Mouse (Mus musculus) kidney, adult 18-20 months (tissue): ENCODE results near the gene Shbg.

Experiments used
- DNase-seq: peaks from one replicate; pipeline ENCODE4 v3.0.0; 2021

The Shbg gene

DNA sequence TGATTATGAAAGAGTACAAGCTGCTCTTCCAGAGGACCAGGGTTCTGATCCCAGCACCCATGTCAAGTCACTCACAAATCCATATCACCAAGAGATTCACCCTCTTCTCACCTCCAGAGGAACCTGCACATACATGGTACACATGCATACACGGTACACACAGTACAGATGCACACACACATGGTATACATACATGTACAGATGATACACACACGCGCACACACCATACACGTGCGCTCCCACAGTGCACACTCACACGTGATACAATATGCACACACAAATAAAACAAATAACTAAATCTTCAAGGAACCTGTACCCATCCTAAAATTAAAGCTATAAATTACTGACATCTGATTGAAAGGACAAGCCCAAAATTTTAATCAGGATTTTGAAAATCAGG lies 22.9 kb downstream of the Shbg start:
- DNase-seq: no peak

DNA sequence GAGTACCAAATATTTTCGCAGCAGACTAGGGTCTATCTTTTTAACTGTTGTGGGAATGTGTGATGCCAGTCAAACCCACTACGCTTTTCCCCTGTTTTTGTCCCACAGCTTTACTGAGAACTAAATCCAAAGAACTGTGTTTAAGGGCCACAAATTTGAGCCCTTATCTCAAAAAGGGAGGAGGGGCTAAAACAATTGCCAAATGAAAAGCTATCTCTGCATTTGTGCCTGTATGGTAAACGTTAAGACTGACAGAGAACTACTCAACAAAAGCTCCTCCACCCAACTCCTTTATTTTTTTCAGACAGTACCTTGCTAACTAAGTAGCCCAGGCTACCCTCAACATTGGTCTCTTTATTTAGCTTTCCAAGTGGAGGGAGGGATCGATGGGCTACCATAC lies 24.9 kb downstream of the Shbg start:
- DNase-seq: no peak

DNA sequence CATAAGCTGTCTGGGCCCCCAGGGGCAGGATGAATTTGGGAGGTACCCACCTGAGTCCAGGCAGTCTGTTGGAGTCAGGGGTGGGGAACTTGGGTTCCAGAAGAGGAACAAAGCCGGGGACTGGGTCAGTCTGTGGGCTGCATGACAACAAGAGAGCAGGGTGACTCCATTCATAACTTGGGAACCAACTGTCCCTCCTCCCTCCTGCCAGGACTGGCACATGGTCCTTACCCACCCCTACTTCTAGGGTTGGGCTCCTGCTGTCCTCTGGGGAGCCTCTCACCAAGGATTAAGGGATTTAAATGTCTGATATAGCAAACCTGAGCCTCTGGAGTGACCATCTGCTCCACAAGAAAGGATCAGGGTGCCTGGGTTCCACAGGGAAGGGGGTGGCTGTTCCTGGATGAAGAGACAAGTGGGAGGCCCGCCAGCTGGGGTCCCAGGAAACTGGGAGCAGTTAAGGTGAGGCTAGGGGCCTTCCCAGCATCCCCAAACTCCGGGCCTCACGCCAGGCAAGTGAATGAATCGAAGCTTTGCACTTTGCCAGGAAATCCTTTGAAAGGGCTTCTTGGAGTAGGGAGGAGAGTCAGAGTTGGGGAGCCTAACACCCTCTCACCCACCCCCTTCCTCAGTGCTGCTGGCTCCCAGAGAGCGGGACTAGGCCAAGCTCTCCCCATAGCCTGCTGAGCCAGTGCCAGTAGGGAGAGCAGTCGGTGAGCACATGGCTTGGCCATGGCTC lies 25.6 kb downstream of the Shbg start:
- DNase-seq: no peak

DNA sequence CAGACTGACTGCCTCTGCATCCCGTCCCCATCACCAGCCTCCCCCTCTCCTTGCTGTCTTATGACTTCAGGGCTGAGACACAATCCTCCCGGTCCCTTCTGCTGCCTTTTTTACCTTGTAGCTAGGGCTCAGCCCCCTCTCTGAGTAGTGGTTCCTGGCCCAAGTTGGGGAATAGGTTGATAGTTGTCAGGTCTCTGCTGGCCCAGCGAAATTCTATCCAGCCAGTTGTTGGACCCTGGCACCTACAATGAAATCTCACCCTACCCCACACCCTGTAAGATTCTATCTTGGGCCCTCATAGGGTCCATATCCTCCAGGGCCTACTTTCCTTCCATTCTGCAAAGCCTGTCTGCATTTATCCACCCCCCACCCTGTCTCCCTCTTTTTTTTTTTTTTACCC lies 26.3 kb downstream of the Shbg start:
- no peak for DNase-seq

DNA sequence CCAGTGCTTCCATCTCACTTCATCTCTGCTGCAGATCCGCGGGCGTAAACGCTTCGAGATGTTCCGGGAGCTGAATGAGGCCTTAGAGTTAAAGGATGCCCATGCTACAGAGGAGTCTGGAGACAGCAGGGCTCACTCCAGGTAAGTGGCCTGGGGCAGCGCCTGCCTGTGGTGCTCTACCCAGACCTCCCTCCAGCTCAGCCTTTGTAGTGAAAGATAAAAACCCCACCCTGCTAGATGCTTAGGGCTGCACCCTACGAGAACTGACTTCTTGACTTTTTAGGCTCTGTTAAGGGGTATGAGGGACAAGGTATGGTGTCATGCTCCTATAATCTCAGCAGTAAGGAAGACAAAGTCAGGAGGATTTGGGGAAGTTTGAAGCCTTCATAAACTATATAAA lies 27.1 kb downstream of the Shbg start:
- no peak for DNase-seq

DNA sequence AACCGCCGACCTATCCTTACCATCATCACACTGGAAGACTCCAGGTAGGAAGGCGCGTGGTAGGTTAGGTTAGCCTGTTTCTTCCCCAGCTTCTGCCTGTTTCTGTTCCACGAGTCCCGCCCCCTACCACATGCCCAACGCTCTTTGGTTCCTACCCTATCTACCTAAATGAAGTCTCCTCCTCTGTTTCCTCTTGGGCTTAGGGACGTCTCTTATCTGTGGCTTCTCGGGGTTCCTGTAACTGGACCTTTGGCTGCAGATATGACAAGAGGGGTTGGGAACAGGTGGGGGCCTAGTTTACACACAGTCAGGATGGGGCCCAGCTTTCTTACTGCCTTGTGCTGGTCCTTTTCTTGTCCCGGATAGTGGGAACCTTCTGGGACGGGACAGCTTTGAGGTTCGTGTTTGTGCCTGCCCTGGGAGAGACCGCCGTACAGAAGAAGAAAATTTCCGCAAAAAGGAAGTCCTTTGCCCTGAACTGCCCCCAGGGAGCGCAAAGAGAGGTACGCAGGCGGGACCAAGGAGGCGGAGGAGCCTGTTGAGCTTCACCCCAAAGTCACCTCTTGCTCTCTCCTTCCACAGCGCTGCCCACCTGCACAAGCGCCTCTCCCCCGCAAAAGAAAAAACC lies 28.4 kb downstream of the Shbg start:
- DNase-seq: no peak

DNA sequence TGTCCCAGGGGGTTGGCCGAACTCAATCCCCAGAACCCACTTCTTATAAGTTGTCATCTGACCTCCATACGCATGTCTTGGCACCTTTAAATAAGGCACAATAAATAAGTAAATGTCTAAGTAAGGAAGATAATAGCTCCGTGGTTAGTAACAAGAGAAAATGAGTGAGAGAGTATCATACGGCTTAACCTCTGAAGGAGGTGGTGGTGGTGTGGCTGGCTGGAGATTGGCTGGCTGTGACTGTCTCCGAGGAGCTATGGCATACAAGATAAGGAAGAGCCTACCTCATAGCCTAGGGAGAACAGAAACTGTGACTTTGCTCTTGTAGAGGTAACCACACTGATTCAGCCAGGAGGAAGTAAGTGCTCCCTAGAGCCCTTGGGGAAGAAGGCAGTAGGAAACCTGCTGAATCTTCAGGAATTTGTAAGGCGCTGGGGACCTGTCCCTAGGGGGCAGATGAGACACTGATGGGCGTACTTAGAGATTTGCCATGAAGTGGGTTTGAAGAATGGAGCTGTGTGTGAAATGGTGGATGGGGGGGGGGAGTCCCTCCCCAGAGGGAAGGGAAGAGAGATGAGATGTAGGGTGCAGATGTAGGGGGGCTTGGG lies 31.9 kb downstream of the Shbg start:
- no peak for DNase-seq

DNA sequence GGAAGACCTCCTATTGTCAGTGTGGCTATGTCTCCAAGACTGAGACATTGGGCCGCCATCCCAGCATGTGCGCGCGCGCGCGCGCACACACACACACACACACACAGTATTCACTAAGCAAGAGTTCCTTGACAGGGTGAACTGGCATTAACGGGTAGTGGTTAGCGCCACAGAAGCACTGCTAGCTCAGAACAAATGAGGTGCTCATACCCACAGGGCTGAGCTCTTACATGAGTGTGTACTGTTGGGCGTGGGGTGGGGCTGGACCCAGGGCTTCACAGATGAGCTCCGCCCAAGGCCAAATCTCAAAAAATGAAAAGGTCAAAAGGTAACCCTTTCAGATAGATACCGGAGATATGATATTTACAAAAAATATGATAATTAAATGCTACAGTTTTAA lies 32.8 kb downstream of the Shbg start:
- DNase-seq: no peak

DNA sequence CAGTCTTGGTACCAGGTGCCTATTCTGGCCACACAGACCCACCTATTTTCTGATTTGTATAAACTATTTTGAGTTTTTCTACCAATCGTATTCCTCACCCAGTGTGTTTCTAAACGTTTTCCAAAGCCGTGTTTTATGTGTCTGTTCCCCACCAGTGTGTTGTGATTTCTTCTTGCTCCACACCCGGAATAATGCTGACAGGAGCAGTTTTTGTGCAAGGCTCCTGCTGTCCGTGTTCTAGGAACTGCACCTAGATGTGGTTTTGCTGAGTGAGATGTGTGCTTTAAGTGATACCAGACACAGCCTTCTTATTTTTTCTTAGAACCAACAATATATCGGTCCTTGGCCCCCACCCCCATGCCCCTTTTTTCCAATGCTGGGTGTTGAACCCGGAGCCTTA lies 33.7 kb downstream of the Shbg start:
- no peak for DNase-seq

DNA sequence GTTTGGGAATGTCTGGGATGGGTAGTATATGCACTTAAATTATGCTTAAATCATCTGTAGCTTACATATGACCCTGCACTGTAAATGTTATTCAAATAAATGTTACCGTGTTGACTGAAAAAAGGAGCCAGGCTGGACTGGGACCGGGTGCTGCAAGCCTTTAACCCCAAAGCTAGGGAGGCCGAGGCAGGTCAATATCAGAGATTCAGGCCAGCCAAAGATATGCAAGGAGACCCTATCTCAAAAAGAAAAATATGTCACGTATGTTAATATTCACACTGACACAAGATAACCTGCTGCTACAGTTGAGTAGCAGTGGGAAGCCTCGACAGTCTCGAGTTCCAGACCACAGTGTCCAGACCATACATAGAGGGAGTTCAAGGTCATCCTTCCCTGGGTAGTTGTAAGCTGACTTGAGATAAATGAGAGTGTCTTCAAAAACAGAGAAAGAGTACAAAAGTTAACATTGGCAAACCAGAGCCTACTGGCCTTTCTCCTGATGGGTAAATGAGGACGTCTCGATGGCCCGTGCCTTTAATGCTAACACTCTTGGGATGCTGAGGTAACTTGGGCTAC lies 35.4 kb downstream of the Shbg start:
- no peak for DNase-seq

DNA sequence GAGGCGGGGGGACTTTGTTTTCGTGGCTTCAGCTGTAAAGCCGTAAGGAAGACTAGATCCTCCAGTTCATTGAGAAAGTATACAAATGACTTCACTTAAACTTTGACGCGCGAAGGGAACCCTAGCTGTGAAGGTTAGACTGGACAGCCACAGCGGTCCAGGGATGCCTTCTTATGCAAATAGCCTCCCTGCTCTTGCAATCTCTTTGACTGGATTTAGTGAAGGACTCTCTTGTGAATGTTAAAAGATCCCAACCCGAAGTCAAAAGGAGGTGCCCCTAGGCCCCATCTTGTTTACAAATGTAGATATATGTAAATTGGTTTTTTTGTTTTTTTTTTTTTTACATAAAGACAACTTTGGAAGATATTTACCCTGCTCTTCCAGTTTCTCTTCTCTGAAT lies 35.9 kb downstream of the Shbg start:
- no peak for DNase-seq

DNA sequence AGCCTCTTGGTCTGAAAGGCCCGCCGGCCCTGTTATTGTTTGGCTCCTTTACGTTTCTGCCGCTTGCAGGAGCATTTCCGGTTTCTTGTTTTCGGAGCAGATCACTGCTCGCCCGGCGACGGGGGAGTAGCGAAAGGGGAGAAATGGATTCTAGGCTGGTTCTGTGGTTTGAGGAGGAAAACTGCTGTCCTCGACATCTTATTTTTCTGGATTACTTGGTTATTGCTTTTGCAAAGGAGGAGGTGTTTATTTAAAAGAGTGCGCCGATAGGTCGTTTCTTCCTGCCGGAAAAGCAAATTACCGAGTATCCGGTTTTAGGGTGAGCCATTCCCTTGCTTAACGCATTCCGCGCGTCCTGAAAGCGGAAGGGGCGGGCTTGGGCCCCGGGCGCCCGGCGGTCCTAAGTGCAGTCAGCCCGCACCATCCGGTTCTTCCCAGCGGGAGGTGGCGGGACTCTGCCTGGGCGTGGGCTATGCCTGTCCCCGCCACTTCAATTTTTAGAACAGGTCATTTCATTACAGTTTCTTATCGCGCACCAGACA lies 36.5 kb downstream of the Shbg start:
- peak; percentile 92 for DNase-seq

DNA sequence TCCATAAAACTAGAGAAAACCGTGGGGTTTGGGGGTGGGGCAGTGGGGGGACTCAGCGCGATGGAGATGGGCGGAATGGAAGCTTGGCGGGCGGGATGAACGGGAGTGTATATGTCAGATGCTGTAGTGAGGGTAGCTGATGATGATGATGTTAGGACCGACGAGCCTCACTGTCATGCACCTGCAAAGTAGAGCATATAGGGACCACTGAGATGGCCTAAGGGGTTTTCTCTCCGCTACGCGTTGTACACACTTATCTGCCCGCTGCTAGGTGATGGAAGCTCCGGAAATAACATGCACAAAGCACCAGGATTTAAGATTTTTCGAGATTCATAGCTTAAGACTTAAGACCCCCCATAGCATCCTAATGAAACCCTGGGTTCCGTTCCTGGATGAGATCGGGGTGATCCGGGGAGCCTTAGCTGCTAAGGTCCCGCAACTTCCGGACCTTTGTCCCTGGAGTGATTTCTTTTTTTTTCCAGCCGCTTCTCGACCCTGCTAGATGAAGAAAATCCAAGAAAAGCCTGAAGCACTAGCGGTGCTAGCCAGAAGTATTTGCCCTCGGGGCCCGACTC lies 37.0 kb downstream of the Shbg start:
- no peak for DNase-seq

DNA sequence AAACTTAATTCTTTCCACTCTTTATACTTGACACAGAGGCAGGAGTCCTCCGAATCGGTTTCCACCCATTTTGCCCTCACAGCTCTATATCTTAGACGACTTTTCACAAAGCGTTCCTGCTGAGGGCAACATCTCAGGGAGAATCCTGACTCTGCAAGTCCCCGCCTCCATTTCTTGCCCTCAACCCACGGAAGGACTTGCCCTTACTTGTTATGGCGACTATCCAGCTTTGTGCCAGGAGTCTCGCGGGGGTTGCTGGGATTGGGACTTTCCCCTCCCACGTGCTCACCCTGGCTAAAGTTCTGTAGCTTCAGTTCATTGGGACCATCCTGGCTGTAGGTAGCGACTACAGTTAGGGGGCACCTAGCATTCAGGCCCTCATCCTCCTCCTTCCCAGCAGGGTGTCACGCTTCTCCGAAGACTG lies 37.6 kb downstream of the Shbg start, which contains the start of the genes Wrap53 and Trp53:
Gene Wrap53 (minus strand): TSS at position 165 of the 424 bp plus-strand sequence.
Gene Trp53 (plus strand): TSS at position 269 of the 424 bp plus-strand sequence.
- peak; percentile 94 for DNase-seq

DNA sequence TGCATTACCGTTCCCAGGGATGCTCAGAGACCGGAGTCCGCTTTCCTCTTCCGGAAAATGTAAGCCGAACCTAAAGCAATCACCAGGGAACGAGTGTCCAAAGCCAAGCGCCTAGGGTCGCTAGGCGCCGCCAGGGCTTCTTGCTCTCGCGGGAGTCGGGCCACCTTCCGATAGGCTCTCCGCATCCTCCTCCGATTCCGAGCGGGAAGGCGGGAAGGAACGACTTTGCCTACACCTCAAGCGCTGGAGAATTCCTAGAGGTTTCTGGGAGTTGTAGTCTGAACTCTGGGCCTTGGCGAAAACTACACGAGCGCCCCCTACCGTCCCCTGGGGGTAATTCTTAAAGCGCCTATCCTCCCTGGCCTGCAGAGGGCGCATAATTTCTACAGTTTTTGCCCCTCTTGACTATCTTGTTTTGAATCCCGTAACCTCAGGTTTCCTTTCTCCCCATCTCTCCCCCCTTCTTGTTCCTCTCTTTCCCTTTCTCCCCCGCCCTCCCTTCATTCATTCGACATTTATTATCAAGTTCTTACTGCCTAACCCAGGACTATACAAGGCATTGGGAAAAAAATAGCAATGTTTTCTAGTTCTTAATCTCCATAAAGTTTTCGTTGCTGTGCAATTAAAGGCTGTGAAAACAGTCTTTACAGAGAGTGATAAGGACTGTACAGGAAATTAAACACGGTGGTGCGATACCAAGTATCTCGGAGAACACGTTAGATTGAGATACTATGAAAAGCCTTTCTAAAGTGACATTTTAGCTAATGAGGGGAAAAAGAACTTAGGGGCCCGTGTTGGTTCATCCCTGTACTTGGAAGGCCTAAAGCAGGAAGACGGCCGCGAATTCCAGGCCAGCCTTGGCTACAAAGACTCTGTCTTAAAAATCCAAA lies 38.3 kb downstream of the Shbg start:
- peak; percentile 99 for DNase-seq

DNA sequence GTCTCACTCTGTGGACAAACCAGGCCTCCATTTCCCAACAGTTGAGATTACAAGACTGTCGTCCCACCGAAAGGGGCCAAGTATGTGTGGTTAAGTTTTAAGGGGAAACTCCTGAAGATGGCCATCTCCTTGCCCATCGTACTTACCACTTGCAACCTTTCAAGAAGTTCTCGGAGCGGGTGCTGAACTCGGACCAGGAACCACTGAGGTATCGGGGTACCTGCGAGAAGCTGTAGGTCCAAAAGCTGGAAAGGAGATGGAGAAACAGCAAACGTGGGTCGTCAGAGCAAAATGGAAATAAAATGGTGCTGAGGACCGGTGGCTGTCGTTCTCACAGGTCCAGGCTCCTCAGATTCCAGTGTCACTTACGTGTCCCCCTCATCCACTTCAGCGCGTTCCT lies 39.4 kb downstream of the Shbg start:
- no peak for DNase-seq

DNA sequence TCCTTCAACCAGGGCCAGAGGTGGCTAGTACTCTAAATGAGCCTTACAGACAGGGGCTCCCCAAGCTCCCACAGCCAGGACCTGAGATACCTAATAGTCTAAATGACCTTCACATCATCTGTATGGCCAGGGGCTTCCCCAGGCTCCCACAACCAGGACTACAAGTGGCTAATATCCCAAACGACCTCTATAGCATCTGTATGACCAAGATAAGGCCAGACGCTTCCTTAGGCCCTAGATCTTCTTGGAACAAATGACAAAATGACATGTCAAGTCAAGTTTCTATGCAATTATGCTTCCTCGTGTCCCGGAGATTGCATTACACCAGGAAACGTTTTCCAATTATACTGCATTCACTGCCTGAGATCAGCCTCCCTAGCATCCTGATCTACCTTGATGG lies 41.4 kb downstream of the Shbg start:
- DNase-seq: no peak

DNA sequence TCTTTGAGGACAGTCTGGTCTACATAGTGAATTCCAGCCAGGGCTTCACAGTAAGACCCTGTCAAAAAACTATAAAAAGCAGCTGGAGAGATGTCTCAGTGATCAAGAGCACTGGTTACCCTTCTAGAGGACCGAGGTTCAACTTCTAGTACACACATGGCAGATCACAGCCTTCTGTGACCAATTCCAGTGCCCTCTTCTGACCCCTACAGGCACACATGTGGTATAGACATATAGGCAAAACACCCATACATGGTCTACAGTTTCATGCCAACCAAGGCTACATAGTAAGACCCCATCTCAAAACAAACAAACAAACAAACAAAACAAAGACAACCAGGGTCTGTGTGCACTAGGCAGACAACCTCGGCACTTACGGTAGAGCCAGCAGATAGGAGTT lies 42.5 kb downstream of the Shbg start:
- DNase-seq: no peak

DNA sequence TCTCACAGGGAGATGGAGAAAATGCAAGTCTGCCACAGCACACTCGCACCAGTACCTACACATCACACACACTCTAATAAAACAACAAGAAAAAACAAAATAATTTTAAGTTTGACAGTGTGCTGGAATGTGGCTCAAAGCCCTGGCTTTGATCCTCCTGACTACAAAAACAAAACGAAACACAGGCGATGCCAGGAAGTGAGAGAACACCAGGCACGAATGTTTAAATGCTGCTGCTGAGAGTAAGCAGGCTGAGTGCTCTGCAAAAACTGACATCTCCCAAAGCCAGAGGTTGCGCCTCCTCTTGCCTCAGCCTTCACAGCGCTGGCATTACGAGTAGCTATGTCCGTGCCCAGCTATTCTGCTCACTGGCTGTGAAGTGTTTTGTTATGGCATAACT lies 52.6 kb downstream of the Shbg start:
- DNase-seq: no peak
